Mouse (Mus musculus) cerebral cortex, adult 2 months (tissue): ENCODE measurements around the gene Zic1.

Source experiments
- WGBS: fragments of 180-500 bp; shearing (Covaris S2); methylation state at CpG from one replicate; pipeline ENCODE4 v1.1.7; 2018; 5-methylcytosine and 5-hydroxymethylcytosine counted together

The Zic1 gene

GRCm38 (mm10) chr9:91353551-91354433 is 11.8 kb downstream of the Zic1 start:
- WGBS, result 45% methylated on average over 37 of the region's 37 CpGs

GRCm38 (mm10) chr9:91352786-91353185 is 12.8 kb downstream of the Zic1 start:
- WGBS, result 35% methylated on average over 15 of the region's 15 CpGs

GRCm38 (mm10) chr9:91351961-91352411 is 13.6 kb downstream of the Zic1 start:
- WGBS, result 34% methylated on average over 13 of the region's 13 CpGs

- WGBS, result 35% methylated on average over 5 of the region's 5 CpGs
These were observed 14.2 kb downstream of the Zic1 start for GRCm38 (mm10) chr9:91351361-91351760.

GRCm38 (mm10) chr9:91350861-91351291 is 14.7 kb downstream of the Zic1 start:
- 10% methylated on average over 14 of the region's 14 CpGs for WGBS

- WGBS, result 29% methylated on average over 16 of the region's 16 CpGs
These were observed 15.3 kb downstream of the Zic1 start for GRCm38 (mm10) chr9:91350211-91350791.

GRCm38 (mm10) chr9:91348746-91349145 is 16.9 kb downstream of the Zic1 start:
- WGBS, result 73% methylated on average over 1 of the region's 1 CpGs

GRCm38 (mm10) chr9:91347591-91347990 is 18.0 kb downstream of the Zic1 start:
- WGBS, result 77% methylated on average over 2 of the region's 2 CpGs
